Mouse (Mus musculus): ENCODE measurements around the gene Usp30. TPM values are rescaled to one million over a fixed set of nuclear protein-coding genes. Genes with fewer than 3 reads are reported as not detected.

Usp30 gene
- total and polyA plus RNA-seq, 3 experiments = 12.8 to 21.1 TPM; not detected in 1

DNA sequence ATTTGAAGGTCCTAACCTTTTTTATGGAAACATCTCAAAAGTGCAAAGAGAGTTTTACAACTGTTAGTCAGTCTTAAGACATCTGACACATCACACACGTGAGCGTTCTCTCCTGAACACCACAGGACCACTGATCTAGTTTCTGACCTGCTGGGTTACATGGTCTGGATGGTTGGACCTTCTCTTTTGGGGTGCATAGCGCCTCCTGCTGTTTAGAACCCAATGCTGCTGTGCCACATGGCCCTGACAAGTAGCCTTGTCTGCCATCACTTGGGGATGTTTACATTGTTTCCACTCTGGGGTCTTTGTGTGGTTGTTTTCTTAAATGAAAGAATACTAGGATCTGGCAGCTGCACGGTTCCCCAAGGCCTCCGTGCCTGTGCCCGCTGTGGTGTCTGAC lies 48.1 kb downstream of the Usp30 start:
- no peaks in the 10 kb centered on the region for H3K36me3 ChIP-seq (ENCODE audit: control insufficient read depth in 1 of 2, insufficient read depth in 2 of 2, low read length in 2 of 2)
- no peaks in the 10 kb centered on the region for H3K79me2 ChIP-seq (ENCODE audit: control insufficient read depth, insufficient read depth, low read length, poor library complexity)
- DNase-seq (ENCODE audit: low read depth, low spot score) = no peak
- no peaks in the 10 kb centered on the region for H3K9me3 ChIP-seq (replicated peaks; ENCODE audit: insufficient read depth, low read length)
- TF ChIP-seq ZKSCAN1 (IDR thresholded peaks at IDR 0.05; ENCODE audit: low read depth, low read length) (no peak), CTCF (IDR thresholded peaks at IDR 0.05 in 2 of 3, conservative IDR thresholded peaks at IDR 0.05 in 1 of 3; ENCODE audit: control insufficient read depth in 1 of 3, insufficient read depth in 1 of 3, low read depth in 2 of 3, low read length in 3 of 3, poor library complexity in 1 of 3, severe bottlenecking in 1 of 3) (peak; percentile 26 to 38 (median 36); a peak in 4 of 6 replicates)
- H3K9ac ChIP-seq (ENCODE audit: control insufficient read depth, low read depth, low read length, poor library complexity, severe bottlenecking) = no peak overlapping the region
- no peaks in the 10 kb centered on the region for H3K27me3 ChIP-seq (ENCODE audit: control insufficient read depth in 1 of 2, insufficient read depth in 2 of 2, low read length in 2 of 2)
- H3K4me3 ChIP-seq (ENCODE audit: control insufficient read depth in 1 of 2, insufficient read depth in 1 of 2, low read depth in 2 of 2, low read length in 2 of 2) = no peak overlapping the region
- no peaks in the 10 kb centered on the region for H3K4me1 ChIP-seq (ENCODE audit: control insufficient read depth in 1 of 2, insufficient read depth in 2 of 2, low read length in 2 of 2)
- no peak overlapping the region for H3K27ac ChIP-seq (ENCODE audit: control insufficient read depth, low read depth, low read length)

DNA sequence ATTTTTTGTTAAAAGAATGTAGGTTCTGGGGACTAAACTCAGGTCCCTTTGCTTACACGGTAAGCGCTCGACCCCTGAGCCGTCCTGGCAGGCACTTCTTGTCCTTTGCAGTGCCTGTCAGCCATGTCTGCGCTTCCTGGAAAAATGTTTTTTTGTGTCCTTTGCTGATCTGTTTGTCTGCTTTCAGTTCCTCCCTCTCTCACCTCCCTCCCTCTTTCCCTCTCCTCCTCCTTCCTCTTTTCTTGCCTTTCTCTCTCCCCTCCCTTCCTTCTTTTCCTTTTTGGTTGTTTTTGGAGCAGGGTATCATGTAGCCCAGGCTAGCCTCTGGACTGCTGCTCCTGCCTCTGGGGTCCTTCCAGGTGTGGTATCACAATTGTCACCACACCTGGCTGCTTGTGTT lies 49.8 kb downstream of the Usp30 start:
- H3K9ac ChIP-seq (ENCODE audit: control insufficient read depth, low read depth, low read length, poor library complexity, severe bottlenecking) = no peak overlapping the region
- H3K4me3 ChIP-seq (ENCODE audit: control insufficient read depth in 1 of 2, insufficient read depth in 1 of 2, low read depth in 2 of 2, low read length in 2 of 2) = no peak overlapping the region
- H3K27me3 ChIP-seq (ENCODE audit: control insufficient read depth in 1 of 2, insufficient read depth in 2 of 2, low read length in 2 of 2) = no peaks in the 10 kb centered on the region
- no peaks in the 10 kb centered on the region for H3K36me3 ChIP-seq (ENCODE audit: control insufficient read depth in 1 of 2, insufficient read depth in 2 of 2, low read length in 2 of 2)
- no peak overlapping the region for H3K27ac ChIP-seq (ENCODE audit: control insufficient read depth, low read depth, low read length)
- no peaks in the 10 kb centered on the region for H3K4me1 ChIP-seq (ENCODE audit: control insufficient read depth in 1 of 2, insufficient read depth in 2 of 2, low read length in 2 of 2)
- H3K79me2 ChIP-seq (ENCODE audit: control insufficient read depth, insufficient read depth, low read length, poor library complexity) = no peaks in the 10 kb centered on the region
- H3K9me3 ChIP-seq (replicated peaks; ENCODE audit: insufficient read depth, low read length) = no peaks in the 10 kb centered on the region
- TF ChIP-seq CTCF (IDR thresholded peaks at IDR 0.05 in 2 of 3, conservative IDR thresholded peaks at IDR 0.05 in 1 of 3; ENCODE audit: control insufficient read depth in 1 of 3, insufficient read depth in 1 of 3, low read depth in 2 of 3, low read length in 3 of 3, poor library complexity in 1 of 3, severe bottlenecking in 1 of 3) (no peak), NRF1 (IDR thresholded peaks at IDR 0.05; ENCODE audit: insufficient read depth, low read depth, low read length, poor library complexity, severe bottlenecking) (no peak), KAT2A (conservative IDR thresholded peaks at IDR 0.05; ENCODE audit: low read depth, low read length) (no peak), TCF12 (IDR thresholded peaks at IDR 0.05; ENCODE audit: low read depth, low read length) (no peak), UBTF (IDR thresholded peaks at IDR 0.05; ENCODE audit: borderline replicate concordance, insufficient read depth, low read depth, low read length) (no peak), GATA1 (IDR thresholded peaks at IDR 0.05; ENCODE audit: low read depth, low read length) (no peak), EP300 (IDR thresholded peaks at IDR 0.05; ENCODE audit: low read depth in 1 of 2, low read length in 2 of 2) (no peak), ELF1 (IDR thresholded peaks at IDR 0.05; ENCODE audit: low read depth, low read length) (no peak)
- DNase-seq (ENCODE audit: low read depth, low spot score) = no peak

GRCm38 (mm10) chr5:114116586-114116985 lies 51.3 kb downstream of the Usp30 start:
- TF ChIP-seq SIN3A (IDR thresholded peaks at IDR 0.05; ENCODE audit: low read length) = no peak
- TF ChIP-seq CTCF (IDR thresholded peaks at IDR 0.05 in 2 of 3, conservative IDR thresholded peaks at IDR 0.05 in 1 of 3; ENCODE audit: control insufficient read depth in 1 of 3, insufficient read depth in 1 of 3, low read depth in 2 of 3, low read length in 3 of 3, poor library complexity in 1 of 3, severe bottlenecking in 1 of 3) = no peak
- TF ChIP-seq HCFC1 (IDR thresholded peaks at IDR 0.05; ENCODE audit: low read depth, low read length) = no peak
- no peak for DNase-seq (ENCODE audit: low read depth, low spot score)
- H3K27me3 ChIP-seq (ENCODE audit: control insufficient read depth in 1 of 2, insufficient read depth in 2 of 2, low read length in 2 of 2) = no peaks in the 10 kb centered on the region
- no peak overlapping the region for H3K4me3 ChIP-seq (ENCODE audit: control insufficient read depth in 1 of 2, insufficient read depth in 1 of 2, low read depth in 2 of 2, low read length in 2 of 2)
- no peak overlapping the region for H3K9ac ChIP-seq (ENCODE audit: control insufficient read depth, low read depth, low read length, poor library complexity, severe bottlenecking)
- no peaks in the 10 kb centered on the region for H3K36me3 ChIP-seq (ENCODE audit: control insufficient read depth in 1 of 2, insufficient read depth in 2 of 2, low read length in 2 of 2)
- no peak overlapping the region for H3K27ac ChIP-seq (ENCODE audit: control insufficient read depth, low read depth, low read length)
- no peaks in the 10 kb centered on the region for H3K9me3 ChIP-seq (replicated peaks; ENCODE audit: insufficient read depth, low read length)
- H3K79me2 ChIP-seq (ENCODE audit: control insufficient read depth, insufficient read depth, low read length, poor library complexity) = no peaks in the 10 kb centered on the region
- no peaks in the 10 kb centered on the region for H3K4me1 ChIP-seq (ENCODE audit: control insufficient read depth in 1 of 2, insufficient read depth in 2 of 2, low read length in 2 of 2)

Data from MEL (cell line).